Mouse (Mus musculus) midbrain, embryonic 12.5 days (tissue): ENCODE measurements around the gene Rngtt. TPM values are rescaled to one million over a fixed set of nuclear protein-coding genes. Genes with fewer than 3 reads are reported as not detected.

Source experiments
- ATAC-seq: fragments of 200-750 bp; cut with Nextera tagmentation; 2 replicates; pipeline ENCODE4 v1.8.0; 2017; ENCODE audit warnings: low read depth, moderate TSS enrichment, moderate library complexity; ENCODE audit not compliant: low FRiP score
- H3K27ac ChIP-seq: fragments of 300-500 bp; sonication (generic); replicated peaks from 2 replicates; pipeline ENCODE4 v1.5.1; 2016; ENCODE audit warnings: mild to moderate bottlenecking
- H3K27me3 ChIP-seq: fragments of 300-500 bp; sonication (generic); 2 replicates; pipeline ENCODE4 v1.6.1; 2016; ENCODE audit warnings: mild to moderate bottlenecking
- H3K36me3 ChIP-seq: fragments of 300-500 bp; sonication (generic); 2 replicates; pipeline ENCODE4 v1.6.1; 2016
- H3K4me1 ChIP-seq: fragments of 300-500 bp; sonication (generic); 2 replicates; pipeline ENCODE4 v1.6.1; 2016
- H3K4me2 ChIP-seq: fragments of 300-500 bp; sonication (generic); replicated peaks from 2 replicates; pipeline ENCODE4 v1.6.1; 2016; ENCODE audit warnings: mild to moderate bottlenecking, moderate library complexity
- H3K4me3 ChIP-seq: fragments of 300-500 bp; sonication (generic); 2 replicates; pipeline ENCODE4 v1.5.1; 2016; ENCODE audit warnings: mild to moderate bottlenecking
- H3K9ac ChIP-seq: fragments of 300-500 bp; sonication (generic); replicated peaks from 2 replicates; pipeline ENCODE4 v1.6.1; 2016; ENCODE audit warnings: mild to moderate bottlenecking, moderate library complexity
- H3K9me3 ChIP-seq: fragments of 300-500 bp; sonication (generic); 2 replicates; pipeline ENCODE4 v1.6.1; 2016; ENCODE audit warnings: mild to moderate bottlenecking
- WGBS: fragments of 180-500 bp; shearing (Covaris S2); methylation state at CpG from one replicate; pipeline ENCODE4 v1.1.7; 2016; 5-methylcytosine and 5-hydroxymethylcytosine counted together
- polyA plus RNA-seq: library from polyadenylated mRNA; unstranded; fragments of >200 nt; fragmentation: Nextera tagmentation; extraction: Ambion mirVana; gene quantifications from 2 replicates; pipeline ENCODE4 v1.2.1, GENCODE M21; 2016

Rngtt gene
- polyA plus RNA-seq: 34.1 and 35.1 TPM in 2 replicates

DNA sequence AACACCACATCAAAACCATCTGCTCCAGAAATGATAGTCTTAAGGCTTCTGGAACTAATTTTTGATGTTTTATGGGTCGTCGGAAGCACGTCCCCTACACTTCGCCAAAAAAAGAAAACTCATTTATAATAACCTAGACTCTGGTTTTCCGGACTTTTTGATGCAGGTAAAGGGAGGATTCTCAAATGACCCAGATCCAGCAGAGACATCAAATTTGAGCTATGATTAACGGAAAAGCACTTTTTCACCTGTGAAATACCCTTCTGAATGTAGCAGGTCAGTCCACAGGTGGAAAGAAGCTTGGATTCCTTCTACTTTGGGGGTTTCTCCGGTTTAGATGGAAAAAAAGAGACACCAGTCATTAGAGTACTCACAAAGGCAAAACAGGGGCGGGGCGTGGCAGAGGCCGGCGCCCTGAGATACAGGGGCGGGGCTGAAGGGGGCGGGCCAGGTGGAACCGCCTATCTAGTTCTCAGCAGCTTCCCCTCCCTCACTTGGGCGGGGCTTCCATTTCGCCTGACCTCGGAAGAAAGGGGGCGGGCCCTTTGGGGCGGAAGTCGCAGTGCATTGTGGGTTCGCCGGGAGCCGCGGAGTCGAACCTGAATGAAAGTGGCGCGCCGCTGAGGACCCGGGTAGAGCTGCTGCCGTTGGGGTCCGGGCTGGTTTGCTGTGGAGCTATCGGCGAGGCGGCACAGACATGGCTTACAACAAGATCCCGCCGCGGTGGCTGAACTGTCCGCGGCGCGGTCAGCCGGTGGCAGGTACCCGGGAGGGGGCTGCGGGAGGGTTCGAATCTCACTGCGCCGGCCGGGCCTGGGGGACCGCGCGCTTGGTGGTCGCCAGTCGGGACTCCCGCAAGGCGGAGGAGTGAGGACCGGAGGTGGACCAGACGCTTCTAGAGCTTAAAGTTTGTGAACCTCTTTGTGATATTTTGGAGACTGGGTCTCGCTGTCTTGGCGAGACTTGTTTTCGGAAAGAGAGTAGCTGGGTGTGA, at the start of gene Rngtt:
Gene Rngtt (plus strand): TSS at position 548 of the 994 bp plus-strand sequence.
- peak within 1 kb of the TSS; percentile 75 for H3K4me3 ChIP-seq
- H3K36me3 ChIP-seq: 0 out of 2 replicates have a peak, but pooled peaks cover 3% of the 10 kb centered on the region
- no peaks in the 10 kb centered on the region for H3K9me3 ChIP-seq
- H3K27ac ChIP-seq: peak within 1 kb of the TSS; percentile 49
- 5% methylated on average over 60 of the region's 60 CpGs for WGBS
- H3K9ac ChIP-seq: peak within 1 kb of the TSS; percentile 77
- peaks cover 6% of the 10 kb centered on the region for H3K4me1 ChIP-seq
- H3K4me2 ChIP-seq: peak within 1 kb of the TSS; percentile 72
- H3K27me3 ChIP-seq: no peaks in the 10 kb centered on the region
- ATAC-seq: peak; percentile 95

DNA sequence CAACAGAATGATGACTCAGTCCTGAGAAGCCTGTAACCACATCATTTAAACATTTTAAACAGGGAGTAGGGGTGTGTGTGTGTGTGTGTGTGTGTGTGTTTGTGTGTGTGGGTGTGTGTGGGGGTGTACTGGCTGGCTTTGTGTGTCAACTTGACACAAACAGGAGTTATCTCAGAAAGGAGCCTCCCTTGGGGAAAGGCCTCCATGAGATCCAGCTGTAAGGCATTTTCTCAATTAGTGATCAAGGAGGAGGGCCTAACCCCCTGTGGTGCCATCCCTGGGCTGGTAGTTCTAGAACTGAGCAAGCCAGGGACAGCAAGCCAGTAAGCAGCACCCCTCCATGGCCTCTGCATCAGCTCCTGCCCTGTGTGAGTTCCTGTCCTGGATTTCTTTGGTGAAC, 49.8 kb upstream of the Rngtt start:
- Histone ChIP-seq H3K4me1 (no peaks in the 10 kb centered on the region), H3K9ac (no peak overlapping the region), H3K36me3 (no peaks in the 10 kb centered on the region), H3K27me3 (no peaks in the 10 kb centered on the region), H3K4me3 (no peak overlapping the region), H3K9me3 (no peaks in the 10 kb centered on the region), H3K4me2 (no peak overlapping the region), H3K27ac (no peak overlapping the region)
- no peak for ATAC-seq

DNA sequence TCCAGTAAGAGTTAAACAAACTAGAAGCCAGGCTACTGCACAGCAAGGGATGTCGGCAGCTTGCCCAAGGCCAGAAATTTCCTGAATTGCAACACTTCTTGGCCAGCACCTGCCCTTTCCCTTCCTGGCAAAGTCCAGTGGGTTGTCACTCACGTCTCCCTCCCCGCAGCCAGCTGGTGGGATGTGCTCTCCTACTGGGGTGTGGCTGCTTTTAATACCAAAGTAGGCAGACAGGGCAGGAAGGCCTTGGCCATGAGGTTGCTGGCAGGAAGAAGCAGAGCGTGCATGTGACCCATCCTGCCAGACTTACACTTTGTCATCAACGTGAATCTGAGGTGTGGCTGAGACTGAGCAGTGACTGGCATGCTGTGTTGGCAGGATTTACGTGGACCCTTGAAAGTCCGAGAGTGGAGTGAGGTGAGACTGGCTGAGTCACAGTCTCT, 48.8 kb upstream of the Rngtt start:
- no peak overlapping the region for H3K9ac ChIP-seq
- no peaks in the 10 kb centered on the region for H3K27me3 ChIP-seq
- no peaks in the 10 kb centered on the region for H3K36me3 ChIP-seq
- no peak overlapping the region for H3K4me2 ChIP-seq
- H3K4me1 ChIP-seq: no peaks in the 10 kb centered on the region
- H3K4me3 ChIP-seq: no peak overlapping the region
- ATAC-seq: no peak
- 76% methylated on average over 7 of the region's 7 CpGs for WGBS
- H3K9me3 ChIP-seq: no peaks in the 10 kb centered on the region
- no peak overlapping the region for H3K27ac ChIP-seq

DNA sequence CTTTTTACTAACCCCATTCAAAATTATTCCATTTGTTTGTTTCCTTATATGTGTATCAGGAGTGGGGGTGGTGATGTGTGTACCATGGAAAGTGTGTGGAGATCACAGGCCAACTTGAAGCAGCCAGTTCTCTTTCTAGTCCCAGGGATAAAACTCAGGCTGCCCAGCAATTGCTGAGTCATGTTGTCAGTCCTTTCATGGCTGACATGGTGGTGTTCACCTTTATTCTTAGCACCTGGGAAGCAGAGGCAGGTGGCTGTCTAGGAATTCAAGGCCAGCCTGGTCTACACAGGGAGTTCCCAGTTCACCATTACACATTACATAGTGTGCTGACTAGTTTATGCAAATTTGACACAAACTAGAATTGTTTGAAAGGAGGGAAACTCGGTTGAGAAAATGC, 47.2 kb upstream of the Rngtt start:
- H3K36me3 ChIP-seq: no peaks in the 10 kb centered on the region
- no peak overlapping the region for H3K27ac ChIP-seq
- no peaks in the 10 kb centered on the region for H3K27me3 ChIP-seq
- no peak overlapping the region for H3K4me3 ChIP-seq
- H3K9ac ChIP-seq: no peak overlapping the region
- no peaks in the 10 kb centered on the region for H3K4me1 ChIP-seq
- H3K9me3 ChIP-seq: no peaks in the 10 kb centered on the region
- no peak for ATAC-seq
- 82% methylated on average over 1 of the region's 1 CpGs for WGBS
- H3K4me2 ChIP-seq: no peak overlapping the region

DNA sequence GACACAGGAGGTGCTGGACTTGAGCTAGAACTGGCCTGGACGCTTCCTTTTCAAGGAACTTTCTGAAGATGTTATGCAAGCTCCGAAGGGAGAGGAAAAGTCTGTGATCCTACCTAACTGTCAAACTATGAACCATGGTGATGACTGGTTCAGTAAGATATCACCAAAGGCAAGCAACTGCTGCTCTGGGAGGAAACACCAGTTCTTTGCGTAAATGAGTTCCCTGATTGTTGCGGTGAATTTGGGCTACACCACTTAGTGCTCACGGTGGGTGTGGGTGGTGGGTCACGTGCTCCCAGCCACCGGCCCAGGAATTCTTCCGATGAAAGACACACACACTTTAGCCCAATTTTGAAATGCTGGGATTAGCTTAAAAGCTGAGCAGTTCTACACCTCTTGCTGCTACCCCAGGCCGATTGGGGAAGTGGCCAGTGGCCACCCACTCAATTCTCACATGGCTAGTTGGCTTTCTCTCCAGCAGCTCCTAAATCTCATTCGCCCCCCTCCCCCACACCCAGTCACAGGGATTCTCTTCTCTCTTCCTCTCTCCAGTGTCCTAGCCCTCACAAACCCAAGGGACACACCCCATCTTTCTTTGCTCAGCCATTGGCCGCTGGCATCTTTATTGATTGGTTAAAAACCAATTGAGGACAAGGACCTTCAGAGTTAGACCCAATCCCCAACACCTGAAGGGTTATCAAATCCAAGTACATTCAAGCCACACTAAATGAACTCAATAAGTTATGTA, 45.0 kb upstream of the Rngtt start:
- Histone ChIP-seq H3K27me3 (no peaks in the 10 kb centered on the region), H3K36me3 (no peaks in the 10 kb centered on the region), H3K27ac (no peak overlapping the region), H3K4me1 (no peaks in the 10 kb centered on the region), H3K9ac (no peak overlapping the region), H3K9me3 (no peaks in the 10 kb centered on the region), H3K4me3 (no peak overlapping the region), H3K4me2 (no peak overlapping the region)
- 89% methylated on average over 11 of the region's 11 CpGs for WGBS
- ATAC-seq: no peak

DNA sequence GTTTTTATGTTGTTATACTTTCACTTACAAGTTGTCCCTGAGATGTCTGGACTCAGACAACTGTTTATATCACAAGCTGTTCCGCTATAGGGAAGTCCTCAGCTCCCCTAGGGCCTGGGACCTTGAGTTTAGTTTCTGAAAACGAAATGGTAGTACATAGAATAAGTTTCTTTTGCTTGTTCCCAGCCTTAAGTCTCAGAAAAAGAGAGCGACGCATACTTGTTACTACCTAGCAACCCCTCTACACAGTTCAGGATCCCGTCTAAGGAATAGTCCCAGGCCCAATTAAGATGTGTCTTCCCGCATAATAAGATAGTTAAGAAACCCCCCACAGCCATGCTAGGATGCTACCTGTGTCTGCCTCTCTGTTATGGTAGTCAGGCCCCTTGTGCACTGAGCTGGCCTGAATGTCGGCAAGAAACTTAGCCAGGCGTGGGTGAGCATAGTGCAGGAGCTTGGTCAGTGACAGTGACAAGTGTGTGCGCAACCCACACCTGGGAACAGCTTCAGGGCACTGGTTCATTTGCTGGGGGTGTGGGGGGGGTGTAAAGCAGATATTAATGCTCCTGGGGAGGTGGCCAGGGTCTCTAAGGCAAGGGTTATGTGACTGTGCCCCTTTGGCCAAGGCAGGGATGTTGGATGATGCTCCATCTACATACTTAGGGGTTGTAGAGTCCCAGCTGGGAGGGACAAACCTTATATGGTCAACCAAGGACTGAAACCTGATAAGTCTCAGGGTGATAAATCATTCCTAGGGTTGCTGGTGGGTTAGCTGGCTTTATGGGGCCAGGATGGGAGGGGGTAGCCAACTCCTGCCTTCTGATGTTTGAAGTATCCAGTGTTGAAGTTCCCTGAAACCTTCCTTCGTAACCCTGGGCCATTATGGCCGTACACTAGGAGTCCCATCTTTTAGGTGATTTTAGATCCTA, 39.5 kb upstream of the Rngtt start:
- 82% methylated on average over 11 of the region's 11 CpGs for WGBS
- Histone ChIP-seq H3K27ac (no peak overlapping the region), H3K4me3 (no peak overlapping the region), H3K9me3 (no peaks in the 10 kb centered on the region), H3K36me3 (no peaks in the 10 kb centered on the region), H3K9ac (no peak overlapping the region), H3K27me3 (no peaks in the 10 kb centered on the region), H3K4me1 (no peaks in the 10 kb centered on the region), H3K4me2 (no peak overlapping the region)
- no peak for ATAC-seq

DNA sequence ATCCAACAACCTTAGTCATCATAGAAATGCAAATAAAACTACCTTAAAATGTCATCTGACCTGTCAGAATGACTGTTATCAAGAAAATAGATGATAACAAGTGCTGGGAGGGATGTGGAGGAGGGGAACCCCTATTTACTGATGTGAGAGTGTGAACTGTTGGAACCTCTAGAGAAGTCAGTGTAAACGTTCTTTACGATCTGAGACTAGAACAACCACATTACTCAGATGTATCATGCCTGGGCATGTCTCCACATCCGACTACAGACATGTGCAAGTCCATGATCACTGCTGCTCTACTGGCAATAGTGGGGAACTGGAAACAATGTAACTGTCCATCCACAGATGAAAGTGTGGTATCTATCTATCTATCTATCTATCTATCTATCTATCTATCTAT, 36.7 kb upstream of the Rngtt start:
- ATAC-seq: no peak
- 88% methylated on average over 3 of the region's 3 CpGs for WGBS
- no peaks in the 10 kb centered on the region for H3K27me3 ChIP-seq
- H3K36me3 ChIP-seq: no peaks in the 10 kb centered on the region
- H3K4me2 ChIP-seq: no peak overlapping the region
- no peak overlapping the region for H3K27ac ChIP-seq
- no peak overlapping the region for H3K4me3 ChIP-seq
- H3K9ac ChIP-seq: no peak overlapping the region
- H3K9me3 ChIP-seq: no peaks in the 10 kb centered on the region
- no peaks in the 10 kb centered on the region for H3K4me1 ChIP-seq

DNA sequence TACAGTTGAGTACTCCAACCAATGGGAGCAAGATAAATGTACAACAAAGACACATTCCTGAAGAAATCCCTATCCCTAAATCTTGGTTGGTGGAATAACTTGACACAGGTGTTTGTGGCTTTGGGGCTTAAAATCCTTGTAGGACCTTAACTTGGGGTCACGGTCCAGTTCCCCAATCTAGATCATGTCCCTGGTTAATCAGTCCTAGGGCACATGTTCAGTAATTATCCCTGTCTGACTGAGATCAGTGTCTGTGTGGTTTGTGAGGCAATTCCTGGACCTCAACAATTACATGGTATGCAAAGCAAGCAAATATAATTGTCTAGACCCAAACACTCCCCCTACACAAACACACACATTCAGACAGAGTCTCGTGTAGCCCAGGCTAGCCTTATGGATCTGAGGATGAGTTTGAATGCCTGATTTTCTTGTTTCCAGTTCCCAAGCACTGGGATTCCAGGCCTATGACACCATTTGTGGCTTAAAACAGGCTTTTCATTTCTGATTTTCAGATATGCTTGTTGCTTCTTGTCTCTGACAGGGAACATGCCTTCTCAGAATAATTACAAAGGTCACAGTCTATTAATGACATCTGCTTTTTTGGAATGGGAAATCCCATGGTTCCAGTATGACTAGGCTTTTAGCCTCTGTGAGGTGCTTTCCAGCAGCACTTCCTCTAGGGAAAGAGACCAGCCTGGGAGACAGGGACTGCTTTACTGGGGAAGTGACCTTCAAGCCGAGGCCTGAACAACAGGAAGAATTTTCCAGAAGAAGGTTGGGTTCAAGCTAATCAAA, 28.0 kb upstream of the Rngtt start:
- Histone ChIP-seq H3K4me3 (no peak overlapping the region), H3K9ac (no peak overlapping the region), H3K9me3 (no peaks in the 10 kb centered on the region), H3K36me3 (no peaks in the 10 kb centered on the region), H3K4me1 (no peaks in the 10 kb centered on the region), H3K4me2 (no peak overlapping the region), H3K27ac (no peak overlapping the region), H3K27me3 (no peaks in the 10 kb centered on the region)
- WGBS: 89% methylated on average over 3 of the region's 3 CpGs
- ATAC-seq: no peak

DNA sequence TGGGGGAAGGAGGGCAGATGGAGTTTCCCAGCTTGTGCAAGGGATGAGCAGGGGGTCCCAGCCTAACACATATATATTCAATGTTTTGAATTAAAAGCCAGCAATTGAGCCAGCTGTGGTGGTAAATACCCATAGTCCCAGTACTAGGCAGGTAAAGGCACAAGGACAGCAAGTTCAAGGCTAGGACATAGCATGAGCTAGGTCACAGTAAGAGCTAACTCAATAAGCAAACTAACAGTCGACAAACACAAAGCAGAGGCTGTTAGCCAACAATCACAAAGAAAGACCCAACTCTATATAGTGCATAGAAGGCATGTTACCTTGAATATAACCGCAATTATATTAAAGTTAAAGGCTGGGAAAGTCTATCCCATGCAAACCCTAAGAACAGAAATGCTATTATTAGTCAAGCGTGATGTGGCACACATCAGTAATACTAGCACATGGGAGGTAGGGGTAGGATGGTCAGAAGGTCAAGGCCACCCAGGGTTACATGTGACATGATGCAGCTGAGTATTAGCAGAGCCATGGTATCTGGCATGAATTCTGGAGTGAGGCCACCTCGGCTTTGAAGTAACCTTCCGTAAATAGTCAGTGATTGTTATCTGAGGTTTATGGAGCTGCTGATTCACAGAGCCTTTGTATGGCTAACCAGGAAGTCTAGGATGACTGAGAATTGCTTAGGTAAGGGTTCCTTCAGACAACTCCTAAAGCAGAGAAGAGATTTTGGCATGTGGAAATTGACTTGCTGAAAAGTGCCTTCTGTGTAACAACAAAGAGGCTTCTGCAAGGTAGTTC, 25.8 kb upstream of the Rngtt start:
- ATAC-seq: no peak
- no peak overlapping the region for H3K4me3 ChIP-seq
- no peaks in the 10 kb centered on the region for H3K9me3 ChIP-seq
- H3K36me3 ChIP-seq: no peaks in the 10 kb centered on the region
- 92% methylated on average over 5 of the region's 5 CpGs for WGBS
- no peak overlapping the region for H3K27ac ChIP-seq
- H3K4me1 ChIP-seq: no peaks in the 10 kb centered on the region
- H3K9ac ChIP-seq: no peak overlapping the region
- no peak overlapping the region for H3K4me2 ChIP-seq
- H3K27me3 ChIP-seq: no peaks in the 10 kb centered on the region

DNA sequence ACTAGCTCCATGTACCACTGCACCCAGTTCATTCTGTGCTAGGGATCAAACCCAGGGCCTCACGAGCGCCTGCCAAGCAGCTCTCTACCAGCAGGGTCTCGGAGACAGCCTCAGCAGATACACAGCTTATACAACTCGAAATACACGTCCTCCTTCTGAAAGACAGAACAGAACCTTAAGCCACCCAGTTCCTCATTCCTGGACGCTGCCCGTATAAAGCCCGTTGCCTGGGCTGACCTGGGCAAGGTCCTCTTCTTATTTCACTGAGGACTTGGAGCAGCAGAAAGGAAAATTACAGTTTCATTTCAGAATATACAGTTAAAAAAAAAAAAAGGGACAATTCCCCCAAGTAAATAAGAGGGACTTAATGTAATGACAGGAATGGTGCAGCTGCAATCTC, 24.7 kb upstream of the Rngtt start:
- 88% methylated on average over 8 of the region's 8 CpGs for WGBS

More for the DNA sequence above, 24.7 kb upstream of the Rngtt start:
- ATAC-seq: no peak
- H3K4me3 ChIP-seq: no peak overlapping the region
- no peak overlapping the region for H3K4me2 ChIP-seq
- H3K4me1 ChIP-seq: no peaks in the 10 kb centered on the region
- H3K27ac ChIP-seq: no peak overlapping the region
- no peak overlapping the region for H3K9ac ChIP-seq
- H3K36me3 ChIP-seq: no peaks in the 10 kb centered on the region
- no peaks in the 10 kb centered on the region for H3K27me3 ChIP-seq
- H3K9me3 ChIP-seq: no peaks in the 10 kb centered on the region
